Mouse (Mus musculus) right cerebral cortex, adult 2 months (tissue): ENCODE results near the gene Dbnl.
A peak's percentile ranks its signal among the peaks of the same experiment; 100 is the strongest.
"Not testable (repeated sequence)": the region's sequence is repeated elsewhere in the genome, so short reads cannot be mapped to it uniquely, and the experiment has no call there.

Source experiments
- DNase-seq, 2 experiments: peaks; one replicate each; pipeline ENCODE4 v3.0.0; 2021 to 2022; ENCODE audit warnings: low spot score in 2 of 2

The Dbnl gene

DNA sequence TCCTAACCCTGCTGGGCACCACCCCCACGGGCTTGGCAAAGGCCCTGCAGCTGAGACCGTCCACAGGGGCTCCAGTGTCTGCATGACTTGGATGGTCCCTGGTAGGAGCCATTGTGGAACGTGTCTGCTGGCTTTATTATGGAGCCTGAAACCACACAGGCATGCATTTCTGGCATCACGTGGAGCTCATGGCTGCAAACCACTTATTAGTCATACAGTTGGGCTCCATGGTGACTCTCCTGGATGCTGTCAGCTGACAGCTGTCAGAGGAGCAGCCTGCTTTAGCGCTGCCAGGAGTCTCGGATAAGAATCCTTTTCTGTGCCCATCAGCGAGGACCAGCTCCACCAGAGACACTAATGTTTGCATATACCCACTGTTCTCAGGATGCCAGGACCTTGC, 7.4 kb downstream of the Dbnl start:
- peak; percentile 40 to 62 for DNase-seq

DNA sequence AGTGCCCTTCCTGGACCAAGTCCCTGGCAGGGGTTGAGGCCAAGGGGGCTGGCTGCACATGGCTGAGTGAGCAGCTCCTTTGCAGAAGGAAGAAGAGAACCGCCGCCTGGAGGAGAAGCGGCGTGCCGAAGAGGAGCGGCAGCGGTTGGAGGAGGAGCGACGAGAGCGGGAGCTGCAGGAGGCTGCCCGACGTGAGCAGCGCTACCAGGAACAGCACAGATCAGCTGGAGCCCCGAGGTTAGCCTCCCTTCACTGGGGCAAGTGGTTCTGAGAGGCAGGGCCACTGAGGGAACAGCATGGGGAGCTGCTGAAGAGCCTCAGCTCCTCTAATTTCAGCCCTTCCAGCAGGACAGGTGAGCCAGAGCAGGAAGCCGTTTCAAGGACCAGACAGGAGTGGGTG, 8.7 kb downstream of the Dbnl start:
- DNase-seq = no peak

DNA sequence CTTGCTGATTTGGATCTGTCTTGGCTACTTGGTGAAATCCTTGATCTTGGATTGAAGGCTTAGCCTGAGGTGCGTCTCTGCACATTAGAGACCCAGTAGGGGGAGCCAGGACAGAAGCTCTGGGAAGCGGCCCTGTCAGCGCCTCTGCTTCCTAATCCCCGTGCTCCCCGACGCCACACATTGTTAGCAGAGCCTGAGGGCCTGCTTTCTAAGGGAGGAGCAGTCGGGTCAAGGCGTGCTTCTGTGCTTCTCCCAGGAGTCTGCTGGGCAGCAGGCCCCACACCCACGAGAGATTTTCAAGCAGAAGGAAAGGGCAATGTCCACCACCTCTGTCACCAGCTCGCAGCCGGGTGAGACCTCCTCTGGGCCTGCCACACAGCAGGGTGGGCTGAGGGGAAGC, 9.1 kb downstream of the Dbnl start:
- DNase-seq = no peak

DNA sequence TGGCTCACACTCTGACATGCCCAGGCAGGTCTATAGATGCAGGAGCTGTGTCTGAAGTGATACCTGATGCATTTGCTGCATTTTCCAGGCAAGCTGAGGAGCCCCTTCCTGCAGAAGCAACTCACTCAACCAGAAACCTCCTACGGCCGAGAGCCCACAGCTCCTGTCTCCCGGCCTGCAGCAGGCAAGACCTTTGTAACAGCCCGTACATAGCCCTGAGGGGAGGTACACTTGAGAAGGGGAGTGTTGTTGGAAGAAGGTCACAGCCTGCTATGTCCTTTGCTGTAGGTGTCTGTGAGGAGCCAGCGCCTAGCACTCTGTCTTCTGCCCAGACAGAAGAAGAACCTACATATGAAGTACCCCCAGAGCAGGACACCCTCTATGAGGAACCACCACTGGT, 9.6 kb downstream of the Dbnl start:
- DNase-seq = no peak

DNA sequence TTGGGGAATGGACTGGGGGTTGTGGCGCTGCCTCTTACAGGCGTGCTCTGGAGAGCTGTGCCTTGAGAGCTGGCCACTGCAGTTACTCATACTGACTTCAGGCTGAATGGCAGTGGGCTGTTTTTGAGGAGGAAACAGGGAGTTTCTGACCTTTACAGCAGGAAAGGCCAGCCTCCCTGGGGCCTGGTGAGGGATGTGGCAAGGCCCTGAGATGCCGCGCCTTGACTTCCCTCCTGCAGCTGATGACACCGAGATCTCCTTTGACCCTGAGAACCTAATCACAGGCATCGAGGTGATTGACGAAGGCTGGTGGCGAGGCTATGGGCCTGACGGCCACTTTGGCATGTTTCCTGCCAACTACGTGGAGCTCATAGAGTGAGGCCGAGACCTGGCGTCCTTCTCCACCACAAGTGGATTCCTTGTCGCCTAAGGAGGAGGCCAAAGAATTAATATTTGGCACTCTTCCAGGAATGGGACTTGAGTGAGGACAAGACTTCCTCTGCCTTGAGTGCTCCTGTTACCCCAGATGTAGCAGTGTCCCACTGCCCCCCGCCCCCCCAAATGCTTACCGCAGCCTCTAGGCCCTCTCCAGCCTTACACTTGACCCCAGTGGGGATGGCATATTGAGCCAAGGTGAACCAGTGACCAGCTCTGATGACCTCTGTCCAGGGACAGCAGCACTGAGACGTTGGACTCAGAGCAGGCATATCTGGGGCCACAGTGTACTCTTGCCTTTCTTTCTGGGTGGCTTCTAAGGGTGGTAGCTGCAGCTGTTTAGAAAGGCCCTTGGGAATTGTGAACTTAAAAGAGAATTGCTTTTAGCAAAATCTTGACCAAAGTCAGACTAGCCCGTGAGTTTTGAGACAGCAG, 11.6 kb downstream of the Dbnl start:
- no peak for DNase-seq

DNA sequence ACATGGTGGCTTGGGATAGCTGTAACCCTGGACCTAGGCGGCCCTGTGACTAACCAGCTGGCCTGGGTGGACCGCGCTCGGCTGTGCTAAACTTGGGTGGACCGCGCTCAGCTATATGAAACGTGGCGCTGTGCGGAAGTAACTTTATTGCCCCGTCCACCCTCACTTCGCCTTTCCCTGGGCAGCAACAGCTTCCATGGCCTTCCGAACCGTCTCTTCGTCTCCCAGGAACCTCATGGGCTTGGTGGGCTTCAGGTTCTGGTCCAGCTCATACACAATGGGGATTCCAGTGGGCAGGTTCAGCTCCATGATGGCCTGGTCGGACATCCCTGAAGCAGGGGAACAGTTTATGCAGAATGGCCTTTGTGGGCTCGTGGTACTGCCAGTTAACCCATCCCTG, 13.2 kb downstream of the Dbnl start:
- DNase-seq = no peak

DNA sequence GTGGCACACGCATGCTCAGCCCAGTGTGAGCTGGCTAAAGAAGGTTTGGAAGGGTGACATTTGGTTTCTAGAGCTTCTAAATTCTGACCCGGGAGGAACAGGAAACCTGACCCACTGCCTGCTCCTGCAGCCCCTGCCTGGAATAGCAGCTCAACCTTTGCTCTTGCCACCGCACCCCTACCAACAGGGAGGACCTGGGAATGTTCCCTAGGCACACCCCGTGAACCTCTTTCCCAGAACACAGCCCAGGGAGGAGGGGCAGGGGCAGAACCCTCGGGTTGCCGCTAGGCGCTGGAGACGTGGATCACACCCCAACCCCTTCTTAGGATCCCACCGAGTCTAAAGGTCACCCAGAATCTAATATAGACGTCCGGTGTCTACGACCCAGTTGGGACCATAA, 13.7 kb downstream of the Dbnl start:
- DNase-seq = no peak

DNA sequence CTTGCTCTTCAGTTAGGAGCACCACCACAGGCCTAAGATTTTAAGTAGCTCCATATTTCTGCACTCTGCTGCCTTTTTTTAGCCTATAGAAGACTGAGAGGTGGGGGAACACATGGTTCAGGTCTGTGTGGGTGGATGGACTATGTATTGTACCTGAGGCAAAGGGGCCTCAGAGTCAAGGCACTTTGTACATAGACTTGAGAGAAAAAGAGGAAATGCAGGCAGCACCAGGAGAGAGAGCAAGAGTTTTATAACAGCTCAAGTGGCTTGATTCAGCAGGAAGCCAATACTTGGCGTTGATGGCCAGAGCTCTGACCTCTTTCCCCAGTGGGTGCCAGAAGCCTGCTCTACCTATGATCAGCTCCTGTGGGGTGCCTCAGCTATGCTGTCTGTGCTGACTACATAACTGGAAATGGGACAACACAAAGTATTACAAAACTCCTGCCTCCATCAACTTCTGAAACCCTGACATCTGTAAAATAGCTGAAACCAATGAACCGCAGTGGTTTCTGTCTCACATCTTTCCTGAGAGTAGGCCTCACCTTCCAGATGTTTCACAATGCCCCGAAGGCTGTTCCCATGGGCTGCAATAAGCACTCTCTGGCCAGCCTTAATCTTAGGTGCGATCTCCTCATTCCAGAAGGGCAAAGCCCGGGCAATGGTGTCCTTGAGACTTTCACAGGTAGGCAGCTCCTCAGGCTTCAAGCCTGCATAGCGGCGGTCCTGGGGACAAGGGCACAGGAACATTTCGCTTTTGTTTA, 14.3 kb downstream of the Dbnl start:
- no peak for DNase-seq

DNA sequence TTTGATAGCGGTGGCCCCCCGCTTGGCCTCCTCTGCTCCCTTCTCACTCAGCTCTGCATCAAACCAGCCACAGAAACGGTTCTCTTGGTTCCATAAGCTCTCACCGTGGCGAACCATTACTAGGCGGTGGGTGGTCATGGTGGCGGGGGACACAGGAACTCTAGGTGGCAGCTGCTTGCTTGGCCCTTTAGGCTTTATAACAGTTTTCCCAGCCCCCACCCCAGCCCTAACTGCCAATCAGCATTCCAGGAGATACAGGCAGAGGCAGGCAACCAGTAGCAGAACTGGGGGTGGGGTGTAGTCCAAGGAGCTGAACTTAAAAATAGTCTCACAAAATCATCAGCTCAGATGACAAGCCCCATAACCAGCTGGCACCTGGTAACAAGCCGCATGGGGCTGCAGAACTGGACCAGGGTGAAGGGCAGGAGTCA, 15.3 kb downstream of the Dbnl start, which contains the start of gene Pgam2:
Gene Pgam2, minus strand, starts transcription at position 183 of the 431 bp plus-strand sequence.
- DNase-seq = peak in 1 of 2 experiments; percentile 41

DNA sequence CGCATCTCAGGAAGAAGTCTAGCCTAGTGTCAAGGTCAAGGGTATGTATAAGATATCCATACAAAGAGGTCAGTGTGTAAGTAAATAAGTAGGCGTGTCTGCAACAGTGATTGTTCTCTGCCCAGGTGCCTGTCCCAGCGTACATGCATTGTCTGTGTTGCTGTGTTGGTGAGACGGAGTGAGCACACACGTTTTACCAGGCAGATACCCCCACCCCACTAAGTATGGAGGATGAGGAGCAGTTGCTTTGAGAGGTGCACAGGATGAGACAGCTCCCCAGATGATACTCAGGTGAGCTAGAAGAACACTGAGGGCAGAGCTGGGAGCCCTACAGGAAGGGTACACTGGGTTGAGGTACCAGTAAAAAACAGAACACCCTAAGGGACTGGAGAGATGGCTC, 15.9 kb downstream of the Dbnl start:
- DNase-seq = no peak

DNA sequence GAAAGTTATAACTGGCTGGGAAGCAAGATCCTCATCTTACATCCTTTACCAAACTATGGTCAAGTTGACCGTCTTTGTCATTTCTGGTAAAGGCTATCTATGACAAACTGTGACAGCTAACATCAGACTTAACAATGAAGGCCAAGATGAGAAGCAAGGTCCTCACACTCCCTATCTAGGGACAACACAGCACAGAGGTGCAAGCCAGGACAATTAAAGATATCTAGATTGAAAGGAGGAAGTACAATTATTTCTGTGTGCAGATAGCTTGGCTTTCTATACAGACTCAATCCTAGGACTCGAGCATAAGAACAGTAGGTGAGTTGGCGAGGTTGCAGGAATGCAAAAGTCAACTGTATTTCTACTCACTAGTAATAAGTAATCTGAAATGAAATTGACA, 17.4 kb downstream of the Dbnl start:
- DNase-seq = no peak

DNA sequence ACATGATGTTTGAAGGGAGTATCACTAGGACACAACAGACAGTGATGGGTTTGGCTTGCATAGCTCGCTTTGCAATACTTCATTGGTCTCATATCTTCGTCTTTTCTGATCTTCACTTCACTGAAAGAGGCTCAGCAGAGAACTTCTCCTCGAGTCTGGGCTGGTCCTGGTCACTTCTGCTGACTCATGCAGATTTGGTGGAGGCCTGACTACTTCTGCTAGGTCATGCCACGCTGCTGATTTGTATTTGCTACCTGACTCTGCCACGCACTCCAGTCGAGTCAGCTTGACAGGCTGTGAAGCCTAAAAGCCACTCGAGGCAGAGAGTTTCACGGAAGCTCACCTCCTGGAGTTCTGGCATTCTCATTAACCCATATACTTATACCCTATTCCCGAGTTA, 19.7 kb downstream of the Dbnl start:
- DNase-seq = no peak

DNA sequence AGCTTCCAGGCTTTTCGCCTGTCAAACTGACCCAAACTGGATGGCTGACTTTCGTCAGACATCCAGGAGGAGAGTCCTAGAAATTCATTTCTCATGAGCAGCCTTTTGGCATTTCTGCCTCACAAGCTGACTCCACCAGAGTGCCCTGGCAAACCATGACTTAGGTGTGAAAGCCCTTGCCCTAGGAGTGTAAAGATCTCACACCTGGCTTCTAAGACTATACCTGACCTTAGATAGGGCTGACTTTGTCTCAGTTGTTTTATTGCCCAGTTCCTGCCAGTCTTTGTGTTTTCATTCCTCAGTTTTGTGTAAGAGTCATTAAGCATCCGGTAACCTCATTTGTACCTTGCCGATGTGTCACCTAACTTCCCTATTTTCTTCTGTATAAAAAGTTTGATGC, 21.2 kb downstream of the Dbnl start:
- DNase-seq = not testable (repeated sequence)

DNA sequence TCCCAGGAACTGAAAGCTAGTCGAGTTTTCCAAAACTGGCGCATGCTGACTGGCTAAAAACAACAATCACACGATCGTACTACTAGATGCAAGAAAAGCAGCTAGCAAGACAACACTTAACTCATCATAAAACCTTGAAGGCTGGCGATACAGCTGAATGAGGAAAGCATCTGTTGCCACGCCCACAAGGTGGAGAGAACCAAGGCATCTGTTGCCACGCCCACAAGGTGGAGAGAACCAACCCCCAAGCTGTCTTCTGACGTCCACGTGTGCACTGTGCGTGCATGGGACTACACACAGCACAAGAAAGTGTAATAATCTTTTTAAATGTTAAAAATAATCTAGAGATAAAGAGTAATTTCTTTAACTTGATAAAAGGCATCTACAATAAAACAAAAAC, 25.1 kb downstream of the Dbnl start:
- DNase-seq = no peak

DNA sequence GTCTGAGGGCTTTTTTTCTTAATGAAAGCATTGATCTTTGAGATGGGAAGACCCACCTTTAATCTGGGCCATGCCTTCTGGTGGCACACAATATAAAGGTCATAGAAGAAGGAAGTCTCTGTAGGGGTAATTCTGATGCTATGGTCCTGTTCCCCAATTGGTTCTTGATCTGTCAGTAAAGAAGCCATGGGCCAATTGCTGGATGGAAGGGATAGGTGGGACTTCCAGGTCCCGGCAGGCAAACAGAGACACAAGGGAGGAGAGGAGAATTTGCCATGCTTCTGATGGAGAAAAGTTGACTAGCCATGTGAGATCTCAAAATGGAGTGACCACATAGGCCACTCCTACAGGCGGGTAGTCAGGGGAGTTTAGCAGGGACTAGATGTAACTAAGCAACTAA, 30.9 kb downstream of the Dbnl start:
- DNase-seq = no peak

DNA sequence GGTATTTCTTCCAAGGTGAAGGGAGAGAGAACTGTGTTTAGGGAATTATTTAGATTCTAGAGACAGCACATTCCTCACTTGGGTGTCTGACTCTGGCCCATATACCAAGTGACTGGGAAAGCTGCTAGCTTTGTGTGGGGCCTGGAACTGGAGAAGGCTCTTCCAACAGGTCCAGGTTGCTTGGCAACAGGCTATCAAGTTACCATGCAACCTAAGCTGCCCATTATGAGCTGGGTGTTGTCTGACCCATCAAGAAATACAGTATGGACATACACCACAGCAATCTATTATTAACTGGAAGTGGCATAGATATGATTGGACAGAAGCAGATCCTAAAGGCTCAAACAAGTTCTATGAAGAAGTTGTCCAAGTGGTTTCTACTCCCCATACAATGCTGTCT, 37.1 kb downstream of the Dbnl start:
- DNase-seq = no peak

DNA sequence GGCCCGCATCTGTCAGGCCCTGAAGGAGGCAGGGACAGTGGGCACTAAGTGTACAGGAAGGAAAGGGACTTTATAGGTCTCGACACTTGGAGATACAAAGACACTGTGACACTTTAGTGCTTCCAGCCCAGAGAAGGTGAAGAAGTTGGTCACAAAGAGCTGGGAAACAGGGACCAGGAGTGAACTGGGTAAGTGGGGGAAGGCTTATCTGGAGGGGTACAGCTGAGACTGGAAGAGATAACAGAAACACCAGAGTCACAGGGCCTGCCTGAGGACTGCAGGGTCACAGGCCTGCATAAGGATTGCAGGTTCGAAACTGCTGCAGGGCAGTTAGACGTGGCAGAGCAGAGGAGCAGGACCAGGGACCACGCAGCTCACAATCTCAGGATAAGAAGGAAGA, 39.6 kb downstream of the Dbnl start:
- no peak for DNase-seq

DNA sequence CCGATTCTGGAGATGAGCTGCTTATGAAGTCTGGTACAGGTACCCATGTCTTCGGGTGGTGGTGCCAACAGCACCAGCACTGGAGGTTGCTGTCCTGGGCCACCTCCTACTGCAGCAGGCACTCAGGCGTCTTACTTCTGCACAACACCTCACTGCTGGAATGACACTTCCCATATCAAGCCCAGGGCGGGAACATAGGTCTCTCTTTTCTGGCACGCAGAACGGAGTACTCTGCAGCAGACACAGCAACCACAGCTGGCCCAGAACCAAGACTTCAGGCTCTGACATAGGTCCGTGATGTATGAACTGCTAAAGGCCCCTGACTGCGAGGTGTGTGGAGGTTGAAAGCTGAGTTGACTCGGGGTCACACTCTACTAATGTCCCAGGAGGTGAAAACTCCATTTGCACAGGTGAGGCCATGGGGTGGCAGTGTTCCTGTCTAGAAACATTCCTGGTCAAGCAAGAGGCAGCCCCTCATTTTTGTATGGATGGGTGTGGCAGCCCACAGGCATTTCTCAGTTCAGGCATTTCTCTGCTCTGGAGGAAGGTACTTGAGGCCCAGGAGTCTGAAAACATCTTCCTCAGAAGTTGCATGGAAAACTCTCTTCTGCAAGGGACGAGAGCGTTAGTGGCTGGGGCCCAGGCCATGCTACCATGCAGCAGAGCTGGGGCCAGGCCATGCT, 40.4 kb downstream of the Dbnl start:
- no peak for DNase-seq

DNA sequence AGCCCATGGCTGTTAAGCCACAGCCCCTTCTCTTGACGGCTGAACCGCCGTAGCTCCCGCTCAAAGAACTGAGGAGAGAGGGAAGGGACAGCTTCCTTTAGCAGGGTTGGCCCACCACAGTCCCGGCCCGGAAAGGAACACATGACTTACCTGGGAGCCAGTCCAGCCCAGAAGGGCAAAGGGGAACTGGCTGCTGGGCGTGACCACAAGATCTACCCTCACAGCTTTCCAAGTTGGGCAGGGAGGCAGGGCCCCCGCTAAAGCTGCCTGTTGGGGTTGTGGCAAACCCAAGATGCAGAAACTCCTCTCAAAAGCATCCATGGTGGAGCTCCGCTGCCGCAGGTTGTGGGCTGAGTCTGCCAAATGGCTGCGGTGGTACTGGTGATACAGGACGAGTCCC, 41.0 kb downstream of the Dbnl start:
- no peak for DNase-seq

DNA sequence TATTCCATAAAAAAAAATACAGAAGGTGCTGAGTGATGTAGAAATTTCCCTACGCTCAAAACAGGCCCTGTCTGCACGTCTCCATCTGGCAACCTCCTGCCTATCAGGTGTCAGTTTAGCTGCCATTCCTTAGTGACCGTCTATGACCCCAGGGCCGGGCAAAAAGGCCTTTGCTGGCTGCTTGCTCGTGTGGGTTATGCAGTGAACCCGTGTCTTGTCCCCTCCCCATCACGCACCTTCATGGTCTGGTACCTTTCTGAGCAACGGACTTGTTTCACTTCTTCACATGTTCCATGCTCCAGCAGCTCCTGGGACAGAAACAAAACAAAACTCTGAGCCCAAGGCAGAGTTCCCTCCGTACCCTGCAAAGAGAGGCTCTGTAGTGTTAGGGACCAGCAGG, 46.2 kb downstream of the Dbnl start:
- DNase-seq = no peak

DNA sequence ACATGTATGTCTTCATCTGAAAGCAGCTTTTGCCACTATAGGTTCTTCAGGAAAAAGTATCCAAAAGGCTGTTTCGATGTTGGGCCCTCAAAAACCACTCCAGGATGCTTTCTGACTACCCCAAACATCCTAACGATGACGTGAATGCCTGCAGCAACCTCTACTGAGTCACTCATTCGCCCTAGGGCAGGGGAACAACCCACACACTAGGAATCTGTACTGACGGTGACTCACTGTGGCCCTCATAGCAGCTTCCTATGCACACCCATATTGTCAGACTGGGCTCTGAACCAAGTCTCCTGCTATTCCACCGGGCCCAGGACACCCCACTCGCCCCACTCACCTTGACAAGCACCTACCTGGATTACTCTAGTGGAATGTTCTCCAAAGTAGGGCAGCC, 46.8 kb downstream of the Dbnl start:
- DNase-seq = no peak

DNA sequence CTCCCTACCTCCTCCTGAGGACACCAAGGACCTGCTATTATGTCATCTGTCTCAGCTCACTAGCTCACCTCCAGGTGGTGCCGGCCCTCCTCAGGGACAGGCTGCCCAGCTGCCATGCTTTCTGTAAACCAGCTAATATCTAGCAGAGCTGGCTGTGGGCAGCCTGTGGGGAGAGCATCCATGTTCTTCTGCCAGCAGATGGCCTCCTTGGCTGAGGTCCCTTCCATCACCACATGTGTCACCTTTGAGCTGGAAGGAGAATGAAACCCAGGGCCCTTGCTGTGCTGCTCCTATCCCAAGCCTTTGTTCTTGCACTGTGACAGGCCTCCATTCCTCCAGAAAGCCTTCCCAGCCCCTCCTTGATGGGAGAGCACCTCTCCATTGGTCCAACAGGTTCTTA, 47.8 kb downstream of the Dbnl start:
- DNase-seq = no peak
